Mouse (Mus musculus): ENCODE measurements at regions not wholly inside any gene's neighbourhood (a gene's known extent, or its start where the extent isn't known, plus 50 kb on each side); places are given as distances from the start of the nearest gene placed in this dataset.

DNA sequence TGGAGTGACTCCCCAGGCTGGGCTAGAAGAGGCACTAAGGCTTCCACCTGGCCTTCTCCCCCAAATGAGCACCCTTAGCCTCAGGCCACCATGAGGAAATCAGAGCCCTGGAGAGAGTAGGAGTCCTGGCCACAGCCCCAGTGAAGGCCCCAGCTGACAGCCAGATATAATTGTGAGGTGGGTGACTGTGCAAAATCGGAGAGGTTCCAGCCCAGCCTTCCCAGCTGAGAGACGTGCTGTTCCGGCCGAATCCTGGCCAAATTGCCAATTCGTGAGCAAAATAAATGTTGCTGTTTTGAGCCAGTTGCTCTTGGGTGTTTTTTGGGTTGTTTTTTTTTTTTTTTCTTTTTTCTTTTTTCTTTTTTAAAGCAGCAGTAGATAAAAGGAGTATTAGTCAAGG lies 169.9 kb upstream of the Il12b start:
- DNase-seq (ENCODE audit: low spot score), result no peak

DNA sequence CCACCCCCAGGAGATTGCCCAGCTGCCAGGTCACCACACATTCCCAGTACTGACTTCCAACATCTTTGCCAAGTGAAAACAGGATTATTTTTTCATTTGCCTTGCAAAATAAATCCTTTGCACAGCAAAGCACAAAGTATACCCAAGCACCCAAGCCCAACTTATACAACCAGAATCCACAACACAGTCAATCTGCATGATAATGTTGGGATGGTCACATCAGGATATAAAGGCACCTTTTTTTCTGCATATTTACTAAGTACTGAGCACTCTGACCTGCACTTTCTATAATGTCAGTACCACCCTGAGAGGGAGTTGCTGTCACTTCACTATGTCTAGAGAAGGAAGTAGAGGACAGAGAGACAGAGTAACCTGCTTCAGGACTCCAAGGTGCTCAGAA lies 164.4 kb upstream of the Il12b start:
- no peak for DNase-seq (ENCODE audit: low spot score)

DNA sequence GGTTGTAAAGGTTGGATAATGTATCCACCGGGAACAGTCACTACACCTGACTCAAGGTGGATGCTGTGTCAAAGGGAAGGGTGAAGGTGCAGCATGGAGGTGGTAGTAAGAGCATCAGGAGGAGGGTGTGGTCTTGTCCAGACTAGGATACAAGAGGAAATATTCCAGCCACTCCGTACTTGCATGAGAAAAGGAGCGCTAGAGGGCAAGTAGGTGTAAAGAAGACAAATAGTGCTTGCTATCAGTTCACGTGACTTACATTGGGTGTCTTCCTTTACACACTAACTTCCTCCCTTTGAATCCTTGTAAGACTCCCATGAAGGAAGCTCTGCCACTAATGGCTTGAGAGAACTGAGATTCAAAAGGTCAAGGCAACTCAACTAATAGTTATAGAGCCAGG lies 161.8 kb upstream of the Il12b start:
- no peak for DNase-seq (ENCODE audit: low spot score)

DNA sequence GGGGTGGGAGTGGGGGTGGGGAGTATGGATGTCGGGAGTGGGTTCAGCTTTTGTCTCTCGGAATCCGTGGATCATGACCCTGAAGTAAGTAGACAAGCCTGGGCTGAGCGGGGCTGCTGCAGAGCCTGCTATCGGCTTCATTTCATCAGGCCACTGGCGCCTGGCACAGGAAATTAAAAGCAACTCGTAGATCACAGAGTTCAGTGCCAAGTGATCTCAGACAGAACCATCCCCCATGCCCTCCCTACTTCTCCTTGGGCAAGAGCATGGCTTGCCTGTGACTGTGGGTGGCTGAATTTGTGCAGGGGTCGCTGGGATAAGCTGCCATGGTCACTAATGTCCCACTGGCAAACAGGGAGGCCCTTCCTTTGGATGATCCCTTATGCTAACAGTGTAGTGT lies 161.3 kb upstream of the Il12b start:
- DNase-seq (ENCODE audit: low spot score), result no peak

DNA sequence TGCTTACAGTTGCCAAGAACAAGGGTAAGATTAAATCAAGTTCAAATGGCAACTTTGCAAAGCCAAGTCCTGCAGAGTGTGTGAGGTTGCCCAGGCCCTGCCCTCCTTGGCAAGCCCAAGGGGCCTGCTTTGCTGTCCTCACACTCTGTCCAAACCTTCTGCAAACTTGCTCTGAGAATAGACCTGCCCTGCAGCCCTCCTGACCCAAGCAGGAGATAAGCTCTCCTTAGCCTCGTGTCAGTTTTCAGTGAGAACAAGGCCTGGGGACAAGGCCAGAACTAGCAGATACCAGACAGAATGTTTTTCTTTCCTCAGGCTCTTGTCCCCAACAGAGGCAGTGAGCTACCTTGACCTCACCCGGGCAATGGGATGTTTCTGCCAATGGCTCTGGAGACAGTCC lies 156.7 kb upstream of the Il12b start:
- no peak for DNase-seq (ENCODE audit: low spot score)

DNA sequence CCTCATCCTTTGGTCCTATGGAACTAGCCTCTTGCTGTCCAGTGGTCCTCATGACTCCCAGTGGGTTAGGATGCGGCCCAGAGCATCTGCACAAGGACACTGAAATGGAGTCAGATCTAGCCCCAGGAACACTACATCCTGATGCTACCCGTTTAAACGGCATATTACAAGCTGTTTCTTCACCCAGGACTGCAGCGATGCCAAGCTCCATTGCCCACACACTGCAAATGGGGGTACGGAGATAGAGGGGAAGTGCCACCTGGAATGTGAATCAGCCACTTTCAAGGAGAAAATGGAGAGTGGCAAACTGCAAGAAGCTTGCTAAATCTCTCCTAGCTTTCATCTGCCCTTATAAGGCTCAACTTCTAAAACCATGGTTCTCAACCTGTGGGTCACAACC lies 148.0 kb upstream of the Il12b start:
- no peak for DNase-seq (ENCODE audit: low spot score)

DNA sequence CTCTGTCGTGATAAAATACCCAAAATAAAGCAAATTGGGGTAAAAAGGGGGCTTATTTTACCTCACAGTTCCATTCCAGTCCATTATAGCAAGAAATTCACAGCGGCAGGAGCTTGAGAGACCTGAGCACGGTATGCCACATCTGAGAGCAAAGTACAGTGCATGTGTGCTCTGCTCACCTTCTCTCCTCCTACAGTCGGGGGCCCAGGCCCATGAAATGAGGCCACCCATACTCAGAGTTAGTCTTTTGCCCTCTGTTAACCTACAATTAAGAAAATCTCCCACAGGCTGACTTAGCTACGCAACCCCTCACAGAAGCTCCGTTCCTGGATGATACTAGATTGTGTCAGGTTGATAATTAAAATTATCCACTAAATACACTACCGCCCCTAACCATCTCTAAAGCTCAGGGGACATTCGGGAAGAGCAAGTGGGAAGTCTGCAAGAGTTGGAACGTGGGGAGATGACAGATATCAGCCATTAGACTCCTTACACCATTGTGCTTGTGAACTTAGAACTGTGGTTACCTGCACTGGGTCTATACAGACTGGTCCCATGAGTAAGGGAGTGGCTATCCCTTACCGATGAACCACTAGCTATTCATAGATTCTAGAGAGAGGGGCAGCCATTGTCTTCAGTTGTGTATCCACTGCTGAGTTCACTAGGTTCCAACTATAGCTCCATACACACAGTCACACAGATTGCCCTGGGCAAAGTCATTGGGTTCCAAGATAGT lies 139.3 kb upstream of the Il12b start:
- DNase-seq (ENCODE audit: low spot score), result no peak

DNA sequence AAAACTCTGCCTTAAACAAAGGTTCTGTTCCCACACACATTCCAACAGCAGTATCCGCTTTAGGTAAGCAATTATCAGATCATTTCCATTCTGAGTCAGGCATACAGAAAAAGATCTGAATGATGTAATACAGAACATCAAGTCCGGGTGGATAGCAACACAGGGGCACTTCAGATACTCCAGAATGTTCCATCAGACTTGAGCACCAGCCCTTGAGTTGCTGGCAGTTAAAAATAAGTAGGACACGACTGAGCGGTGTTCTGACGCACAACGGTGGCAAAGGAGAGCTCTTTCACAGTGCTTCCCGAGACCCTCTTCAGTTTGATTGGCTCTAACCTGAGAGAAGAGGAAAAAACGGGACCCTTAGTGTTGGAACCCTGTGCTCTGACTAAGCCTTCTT lies 138.2 kb upstream of the Il12b start:
- no peak for DNase-seq (ENCODE audit: low spot score)

DNA sequence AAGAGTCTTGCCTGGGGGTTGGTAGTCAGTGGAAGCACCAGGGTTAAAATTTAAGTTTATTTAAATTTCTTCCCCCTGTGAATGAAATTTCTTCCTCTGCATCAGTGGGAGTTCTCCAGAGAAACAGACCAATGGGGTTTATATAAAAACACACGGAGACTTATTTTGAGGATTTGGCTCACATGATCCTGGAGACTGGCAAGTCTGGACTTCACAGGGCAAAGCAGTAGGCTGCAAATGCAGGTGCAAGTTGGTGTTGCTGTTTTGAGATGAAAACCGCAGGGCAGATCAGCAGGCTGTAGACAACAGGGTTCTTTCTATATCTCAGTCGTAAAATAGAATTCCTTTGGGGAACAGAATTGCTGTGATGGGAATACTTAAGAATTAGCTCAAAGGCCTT lies 137.3 kb upstream of the Il12b start:
- DNase-seq (ENCODE audit: low spot score), result no peak

DNA sequence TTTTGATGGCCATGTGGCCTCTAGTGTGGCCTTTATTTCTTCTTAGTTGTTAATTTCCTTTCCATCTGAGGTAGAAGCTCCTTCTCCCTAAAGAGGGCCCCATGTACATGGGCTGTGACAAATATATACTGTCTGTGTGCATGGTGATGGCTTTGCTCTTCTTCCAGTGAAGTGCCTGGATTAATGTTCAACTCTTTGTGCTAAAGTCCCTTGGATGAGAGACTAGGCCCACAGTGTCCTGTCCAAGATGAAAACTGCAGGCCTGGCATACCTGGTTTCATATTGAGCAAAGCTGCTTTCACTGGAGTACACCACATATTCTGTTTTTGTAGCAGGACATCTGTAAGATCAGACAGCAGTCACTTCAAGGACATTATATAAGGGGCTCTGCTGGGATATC lies 127.6 kb upstream of the Il12b start:
- DNase-seq (ENCODE audit: low spot score), result no peak

DNA sequence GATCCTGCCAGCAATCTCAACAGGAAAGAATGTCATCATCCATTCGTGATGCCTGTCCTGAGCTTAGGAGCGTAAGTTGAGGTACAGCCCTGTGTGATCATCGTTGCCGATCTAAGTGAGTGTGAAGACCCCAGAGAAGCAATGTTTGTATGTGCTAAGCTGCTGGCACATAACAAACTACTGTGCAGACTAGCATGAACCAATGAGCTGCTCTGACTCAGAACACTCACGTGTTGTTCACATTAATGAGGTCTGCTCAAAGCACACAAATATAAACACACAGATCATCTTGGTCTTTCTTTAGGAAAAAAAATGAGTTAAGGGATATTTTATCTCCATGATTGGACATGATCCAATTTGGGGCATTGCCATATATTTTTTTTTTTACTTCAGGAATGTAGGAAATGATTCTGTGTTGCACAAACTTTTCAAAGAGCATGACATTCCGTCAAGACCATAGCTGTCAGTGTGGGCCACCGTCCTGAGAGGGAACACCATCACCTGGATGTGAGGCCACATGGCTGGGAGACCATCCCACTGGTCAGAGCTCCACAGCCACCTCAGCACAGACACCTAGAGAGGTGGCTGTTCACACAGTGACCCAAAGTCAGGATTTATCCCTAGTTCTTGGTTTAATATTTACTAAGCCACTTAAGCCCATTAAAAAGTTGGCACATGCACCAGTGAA lies 121.2 kb upstream of the Il12b start:
- no peak for DNase-seq (ENCODE audit: low spot score)

DNA sequence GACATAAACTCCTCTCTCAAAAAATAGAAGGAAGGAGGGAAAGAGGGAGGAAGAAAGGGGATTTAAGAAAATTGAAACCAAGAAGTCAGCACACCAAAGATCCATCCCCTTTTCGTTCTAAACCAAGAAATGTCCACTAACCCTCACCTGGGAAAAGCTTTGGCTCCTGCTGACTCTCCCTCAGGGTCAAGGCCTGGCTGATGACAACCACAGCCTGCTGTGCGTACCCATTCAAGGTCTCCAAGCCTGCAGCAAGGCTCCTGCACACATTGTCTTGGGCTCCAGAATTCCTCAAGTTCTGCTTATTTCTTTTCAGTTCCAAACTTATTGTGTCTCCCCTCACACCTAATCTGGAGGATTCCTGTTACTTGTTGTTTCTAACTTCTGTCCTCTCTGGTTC lies 113.9 kb upstream of the Il12b start:
- no peak for DNase-seq (ENCODE audit: low spot score)

DNA sequence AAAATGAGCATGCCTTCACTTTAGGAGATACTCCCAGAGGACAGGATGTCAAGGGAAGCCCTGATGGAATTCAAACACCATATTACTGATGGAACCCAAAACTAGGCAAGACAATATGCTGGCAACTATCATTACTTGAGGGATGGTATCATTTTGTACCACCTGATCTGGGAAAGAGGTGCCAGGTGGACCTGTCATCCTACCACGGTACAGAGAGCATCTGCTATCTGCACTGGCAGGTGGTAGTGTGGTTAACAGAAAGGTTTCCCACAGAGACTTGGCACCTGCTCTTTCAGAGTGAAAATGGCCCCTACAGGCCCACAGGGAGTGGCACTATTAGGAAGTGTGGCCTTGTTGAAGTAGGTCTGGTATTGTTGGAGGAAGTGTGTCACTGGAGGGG lies 111.0 kb upstream of the Il12b start:
- no peak for DNase-seq (ENCODE audit: low spot score)

DNA sequence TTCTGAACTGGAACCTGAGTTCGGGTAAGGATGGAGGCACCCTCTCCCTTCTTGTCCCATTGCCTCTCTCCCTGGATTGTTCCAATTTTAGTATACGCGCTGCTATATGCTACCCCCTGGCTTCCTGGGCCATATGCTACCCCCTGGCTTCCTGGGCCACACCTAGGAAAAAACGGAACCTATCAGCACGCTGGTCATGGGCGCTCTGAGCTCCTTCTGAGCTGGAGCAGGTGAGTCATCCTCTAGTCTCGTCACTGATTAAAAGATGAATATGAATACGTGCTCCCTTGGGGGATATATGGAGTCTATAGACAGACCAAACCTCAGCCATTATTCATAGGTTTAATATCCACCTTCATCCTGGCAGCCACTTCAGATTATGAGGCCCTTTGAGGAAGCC lies 96.1 kb upstream of the Il12b start:
- no peak for DNase-seq (ENCODE audit: low spot score)

DNA sequence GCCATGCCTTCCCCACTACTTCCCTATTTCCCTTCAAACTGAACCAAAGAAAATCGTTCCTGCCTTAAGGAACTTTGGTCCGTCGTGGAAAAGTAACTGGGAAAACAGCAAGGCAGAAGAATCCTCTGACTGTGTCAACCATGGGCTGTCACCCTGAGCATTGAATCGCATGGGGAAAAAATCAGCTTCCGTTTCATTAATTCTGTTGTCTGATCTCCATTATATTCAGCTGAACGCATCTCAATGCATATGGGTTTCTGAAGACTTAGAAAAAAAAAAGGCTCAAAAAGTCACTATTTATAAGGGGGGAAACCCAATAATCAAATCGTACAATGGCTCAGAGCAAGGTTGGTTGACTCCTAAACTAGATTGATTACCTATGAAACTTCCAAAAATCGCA lies 83.8 kb upstream of the Il12b start:
- no peak for DNase-seq (ENCODE audit: low spot score)

DNA sequence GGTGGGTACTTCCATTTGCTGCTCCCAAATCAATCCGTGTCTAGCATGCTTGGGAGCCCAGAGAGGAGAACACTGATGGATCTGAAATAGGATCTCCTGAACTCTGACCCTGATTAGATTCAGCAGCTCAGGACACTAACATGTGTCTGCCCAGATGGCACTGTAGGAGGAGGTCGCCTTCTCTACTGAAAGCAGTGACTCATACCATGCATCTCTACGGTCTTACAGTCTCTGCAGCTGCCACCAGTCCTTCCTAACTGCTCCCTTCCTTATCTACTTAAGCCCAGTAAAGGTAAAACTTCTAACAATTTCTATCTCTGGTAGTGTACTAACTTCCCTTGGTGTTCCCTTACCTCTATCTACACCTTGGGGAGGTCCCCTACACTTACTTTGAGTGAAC lies 80.7 kb upstream of the Il12b start:
- no peak for DNase-seq (ENCODE audit: low spot score)

DNA sequence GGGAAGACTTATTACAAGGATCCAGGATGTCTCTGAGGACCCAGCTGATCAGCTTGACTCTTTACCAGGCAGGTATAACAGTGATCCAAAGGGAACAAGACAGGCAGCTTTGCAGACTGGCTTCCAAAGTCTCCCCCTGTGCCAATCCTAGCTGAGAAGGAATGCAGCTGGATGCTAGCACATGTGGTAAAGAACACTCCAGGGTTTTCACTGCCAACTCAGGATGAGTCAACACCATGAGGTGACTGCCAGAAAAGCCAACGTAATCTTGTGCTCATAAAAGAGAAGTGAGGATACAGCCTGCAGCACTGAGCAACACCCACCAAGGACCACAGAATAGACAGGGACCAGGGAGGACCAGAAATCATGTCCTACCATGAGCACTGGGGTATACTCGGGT lies 76.5 kb upstream of the Il12b start:
- DNase-seq (ENCODE audit: low spot score), result no peak

DNA sequence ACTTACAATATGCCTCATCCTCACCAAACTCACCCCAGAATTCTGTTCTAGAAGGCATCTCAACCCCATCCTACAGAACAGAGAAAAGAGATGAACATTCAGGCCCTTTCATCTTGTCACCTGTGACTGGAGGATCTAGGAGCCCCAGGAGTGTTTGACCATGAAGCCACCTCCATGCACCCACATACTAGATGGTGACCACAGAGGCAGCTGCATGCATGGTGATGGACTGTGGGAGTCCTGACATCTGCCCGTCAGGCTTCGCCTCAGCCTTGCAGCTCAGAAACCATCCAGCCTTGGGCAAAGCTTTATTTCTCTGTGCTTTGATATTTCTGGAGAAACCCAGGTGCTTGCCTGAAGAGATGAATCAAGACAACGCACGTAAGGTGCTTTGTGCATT lies 74.8 kb upstream of the Il12b start:
- no peak for DNase-seq (ENCODE audit: low spot score)

DNA sequence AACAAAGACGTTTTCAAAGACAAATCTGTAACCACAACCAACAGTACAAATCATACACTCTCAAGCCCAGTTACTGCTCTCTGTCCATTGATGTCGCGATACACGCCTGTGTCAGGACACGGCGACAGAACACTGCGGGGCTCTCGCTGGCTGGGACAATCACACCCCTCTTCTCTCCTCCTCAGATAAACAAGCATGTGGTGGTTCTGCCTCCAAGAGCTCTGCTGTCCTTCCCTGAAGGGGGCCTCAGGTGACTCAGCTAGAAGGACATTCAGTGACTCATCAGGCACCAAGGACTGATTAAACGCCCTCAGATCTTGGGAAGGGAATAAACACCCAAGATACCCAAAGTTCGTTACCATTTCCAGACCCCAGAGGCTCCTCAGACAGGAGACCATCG lies 74.3 kb upstream of the Il12b start:
- DNase-seq (ENCODE audit: low spot score), result no peak

DNA sequence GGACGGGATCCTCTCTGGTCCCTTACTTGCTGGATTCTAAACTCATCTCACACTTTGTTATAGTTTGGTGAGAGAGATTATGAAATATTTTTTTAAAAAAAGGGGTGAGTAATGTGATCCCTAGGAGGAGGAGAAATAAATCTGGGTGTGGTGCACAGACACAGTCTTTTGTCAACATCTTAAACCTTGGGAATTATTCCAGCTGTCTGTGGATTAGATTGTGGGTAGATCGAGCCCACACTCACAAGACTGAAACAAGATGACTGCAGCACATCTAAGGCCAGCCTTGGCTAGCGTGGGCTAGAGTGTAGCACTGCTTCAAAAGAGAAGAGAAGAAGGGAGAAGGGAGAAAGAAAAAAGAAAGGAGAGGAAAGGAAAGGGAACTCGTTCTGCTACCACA lies 70.4 kb upstream of the Il12b start:
- DNase-seq (ENCODE audit: low spot score), result no peak

DNA sequence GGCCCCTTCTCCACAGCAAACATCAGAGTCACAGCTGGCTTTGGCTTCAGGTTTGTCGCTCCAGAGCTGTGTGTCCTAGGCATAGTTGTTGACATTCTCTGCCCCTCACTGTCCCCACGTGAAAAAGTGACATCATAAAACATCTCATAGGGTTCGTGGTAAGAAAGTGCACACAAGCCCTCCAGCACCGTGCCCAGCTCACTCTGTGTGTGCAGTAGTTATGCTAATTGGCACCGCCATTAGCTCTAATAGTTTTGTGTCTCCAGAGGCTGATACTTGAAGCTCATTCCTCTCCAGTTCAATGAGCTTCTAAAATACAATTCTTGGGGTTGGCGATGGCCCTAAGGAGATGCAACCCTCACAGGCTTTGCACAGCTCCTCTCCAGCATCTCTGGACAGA lies 69.4 kb upstream of the Il12b start:
- no peak for DNase-seq (ENCODE audit: low spot score)

DNA sequence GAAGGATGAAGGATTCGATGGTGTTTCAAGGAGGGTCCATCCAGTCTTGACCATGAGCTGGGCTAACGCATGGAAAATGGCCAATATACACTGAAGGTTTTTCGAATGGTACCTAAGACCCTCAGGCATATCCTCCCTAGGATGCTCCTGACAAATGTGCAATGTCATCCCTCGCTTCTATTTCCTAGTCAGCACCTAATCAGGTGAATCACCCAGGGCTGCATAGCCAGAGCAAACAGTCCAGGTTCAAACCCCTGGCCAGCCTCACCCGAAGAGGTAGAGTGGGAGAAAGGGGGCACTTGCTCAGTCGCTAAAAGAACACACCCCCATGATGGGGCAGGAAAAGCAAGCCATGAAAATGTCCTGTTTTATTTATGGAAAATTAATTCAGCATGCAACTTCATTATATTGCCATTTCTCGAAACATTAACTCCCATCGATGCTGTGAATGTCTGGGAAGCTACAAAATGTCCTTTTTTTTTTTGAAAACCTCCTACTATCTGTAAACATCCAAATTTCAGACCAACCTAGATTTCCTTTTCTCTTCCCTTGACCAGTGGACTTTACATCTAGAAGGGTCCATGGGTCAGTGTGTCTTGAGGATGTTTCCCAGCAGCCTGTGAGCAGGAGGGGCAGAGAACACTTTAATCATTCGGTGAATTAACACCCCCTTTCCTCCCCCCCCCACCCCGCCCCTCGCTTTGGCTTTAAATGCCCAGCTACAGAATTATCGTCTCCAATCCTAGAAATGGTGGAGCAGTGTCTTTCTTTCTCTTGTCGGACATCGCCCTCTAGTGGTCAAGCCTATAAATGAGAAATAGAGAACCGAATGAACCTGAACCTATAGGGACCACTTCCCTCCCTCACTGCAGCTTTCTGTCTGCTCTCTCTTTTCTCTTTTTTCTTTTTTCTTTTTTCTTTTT lies 68.8 kb upstream of the Il12b start:
- DNase-seq (ENCODE audit: low spot score), result peak; percentile 25

DNA sequence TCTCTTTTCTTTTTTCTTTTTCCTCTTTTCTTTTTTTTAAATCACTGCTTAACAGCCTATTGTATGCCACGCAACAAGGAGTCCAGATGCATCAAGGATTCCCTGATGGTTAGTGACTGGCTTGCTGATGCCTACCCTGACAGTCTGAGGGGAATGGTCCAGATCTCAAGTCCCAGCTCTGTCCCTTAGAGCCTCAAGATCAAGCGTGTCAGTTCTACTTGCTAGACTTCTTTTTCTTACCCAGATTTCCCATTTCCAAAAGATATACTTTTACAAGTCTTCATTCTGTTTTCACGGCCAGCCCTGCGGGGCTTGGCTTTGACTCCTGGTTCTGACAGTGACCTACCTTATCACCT lies 68.1 kb upstream of the Il12b start:
- no peak for DNase-seq (ENCODE audit: low spot score)

Data from yolk sac, embryonic 10.5 days (tissue).